Mouse (Mus musculus): ENCODE results near the gene Lmx1b.
A peak's percentile ranks its signal among the peaks of the same experiment; 100 is the strongest.

Lmx1b gene

GRCm38 (mm10) chr2:33582457-33583060 is 57.8 kb downstream of the Lmx1b start:
- no peak for DNase-seq (ENCODE audit: inconsistent ontology term)

- DNase-seq (ENCODE audit: inconsistent ontology term): no peak
Observed at GRCm38 (mm10) chr2:33581866-33582265, 58.4 kb downstream of the Lmx1b start.

- no peak for DNase-seq (ENCODE audit: inconsistent ontology term)
Observed at GRCm38 (mm10) chr2:33581449-33581777, 58.9 kb downstream of the Lmx1b start.

GRCm38 (mm10) chr2:33580697-33581448 is 59.4 kb downstream of the Lmx1b start:
- DNase-seq (ENCODE audit: inconsistent ontology term): peak; percentile 60

GRCm38 (mm10) chr2:33575406-33575805 is 64.9 kb downstream of the Lmx1b start:
- DNase-seq (ENCODE audit: inconsistent ontology term): no peak

GRCm38 (mm10) chr2:33573075-33573474 is 67.2 kb downstream of the Lmx1b start:
- DNase-seq (ENCODE audit: inconsistent ontology term): no peak

GRCm38 (mm10) chr2:33571219-33571824 is 69.0 kb downstream of the Lmx1b start:
- no peak for DNase-seq (ENCODE audit: inconsistent ontology term)

- DNase-seq (ENCODE audit: inconsistent ontology term): no peak
Observed at GRCm38 (mm10) chr2:33569698-33570097, 70.6 kb downstream of the Lmx1b start.

- no peak for DNase-seq (ENCODE audit: inconsistent ontology term)
Observed at GRCm38 (mm10) chr2:33569240-33569639, 71.1 kb downstream of the Lmx1b start.

- DNase-seq (ENCODE audit: inconsistent ontology term): no peak
Observed at GRCm38 (mm10) chr2:33565886-33566285, 74.4 kb downstream of the Lmx1b start.

GRCm38 (mm10) chr2:33564748-33565147 is 75.6 kb downstream of the Lmx1b start:
- DNase-seq (ENCODE audit: inconsistent ontology term): no peak

GRCm38 (mm10) chr2:33559752-33560151 is 80.6 kb downstream of the Lmx1b start:
- DNase-seq (ENCODE audit: inconsistent ontology term): no peak

- no peak for DNase-seq (ENCODE audit: inconsistent ontology term)
Observed at GRCm38 (mm10) chr2:33559334-33559733, 81.0 kb downstream of the Lmx1b start.

- DNase-seq (ENCODE audit: inconsistent ontology term): peak; percentile 53
Observed at GRCm38 (mm10) chr2:33558233-33558632, 82.1 kb downstream of the Lmx1b start.

- DNase-seq (ENCODE audit: inconsistent ontology term): no peak
Observed at GRCm38 (mm10) chr2:33555573-33555972, 84.7 kb downstream of the Lmx1b start.

GRCm38 (mm10) chr2:33552672-33553071 is 87.6 kb downstream of the Lmx1b start:
- no peak for DNase-seq (ENCODE audit: inconsistent ontology term)

GRCm38 (mm10) chr2:33547595-33547994 is 92.7 kb downstream of the Lmx1b start:
- DNase-seq (ENCODE audit: inconsistent ontology term): no peak

GRCm38 (mm10) chr2:33546879-33547278 is 93.4 kb downstream of the Lmx1b start:
- DNase-seq (ENCODE audit: inconsistent ontology term): peak; percentile 92

- DNase-seq (ENCODE audit: inconsistent ontology term): no peak
Observed at GRCm38 (mm10) chr2:33546051-33546450, 94.3 kb downstream of the Lmx1b start.

GRCm38 (mm10) chr2:33544781-33545566 is 95.3 kb downstream of the Lmx1b start:
- DNase-seq (ENCODE audit: inconsistent ontology term): no peak

- DNase-seq (ENCODE audit: inconsistent ontology term): peak; percentile 11
Observed at GRCm38 (mm10) chr2:33544203-33544762, 96.0 kb downstream of the Lmx1b start.
